Mouse (Mus musculus) cortical plate, adult 2 months (tissue): ENCODE results near the gene Rps17.

Source experiments
- CTCF ChIP-seq: fragments of 200-500 bp; IDR thresholded peaks from 2 replicates; pipeline ENCODE4 v1.5.1; 2011; ENCODE audit warnings: mild to moderate bottlenecking, control low read depth, low read length; ENCODE audit not compliant: insufficient read depth; ENCODE audit errors: extremely low read depth
- POLR2A ChIP-seq: fragments of 200-500 bp; IDR thresholded peaks from 2 replicates; pipeline ENCODE4 v1.6.1; 2011; ENCODE audit warnings: mild to moderate bottlenecking, low read length, control low read depth; ENCODE audit not compliant: insufficient read depth; ENCODE audit errors: extremely low read depth

GRCm38 (mm10) chr7:81298206-81298605 lies 46.8 kb downstream of the Rps17 start:
- TF ChIP-seq CTCF (no peak), POLR2A (no peak)
